In the genomic region with DNA sequence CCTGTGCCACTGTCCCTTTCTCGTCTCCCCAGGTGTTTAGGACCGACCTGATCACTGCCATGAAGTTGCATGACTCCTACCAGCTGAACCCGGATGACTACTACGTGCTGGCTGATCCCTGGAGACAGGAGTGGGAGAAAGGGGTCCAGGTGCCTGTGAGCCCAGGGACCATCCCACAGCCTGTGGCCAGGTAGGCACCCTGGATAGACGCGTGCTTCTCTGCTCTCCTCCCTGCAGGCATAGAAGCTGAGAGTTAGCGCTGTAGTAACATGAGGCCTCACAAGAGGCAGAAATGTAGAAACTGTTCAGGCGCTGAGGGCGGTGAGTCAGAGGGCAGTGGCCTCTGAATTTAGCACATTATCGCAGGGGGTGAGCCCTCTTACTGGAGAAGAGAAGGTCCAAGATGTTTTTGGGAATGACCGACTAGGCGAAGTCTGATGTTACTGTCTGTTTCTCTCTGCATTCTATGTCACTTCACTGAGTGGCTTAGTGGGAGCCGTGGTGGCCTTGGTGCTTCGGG, we compare ENCODE assay signal across 21 mouse cellular contexts. TPM values are rescaled to one million over a fixed set of nuclear protein-coding genes. Genes with fewer than 3 reads are reported as not detected.
DNase-seq lines count a peak whose midpoint lies in the region; ATAC-seq and TF ChIP-seq lines count a peak whose summit lies in the region.
"Had no signal": no experiment of that assay in that cellular context is flagged by ENCODE, and none has a peak within 500 bp of the region (broad histone marks: within the 10 kb centered on the region; RNA-seq: fewer than 3 reads in every experiment).

No protein-coding gene starts in this region.

- intact Hi-C loops in gastrocnemius, adult 2 months (cut with DNase I), result loop anchor here (5.0 kb wide), 2 partner anchors 244 to 509 kb away; a partner anchor contains a TSS
- intact Hi-C loops in heart, postnatal 36 days (cut with DNase I), result loop anchor here (2.0 to 10.0 kb wide), 2 partner anchors 363 to 507 kb away; a partner anchor contains a TSS

- peaks cover 26% of the 10 kb centered on the region for H3K36me3 ChIP-seq in heart, embryonic 15.5 days
- peaks cover 100% of the 10 kb centered on the region for H3K36me3 ChIP-seq in G1E (replicated peaks)
- H3K36me3 ChIP-seq: lung, embryonic 15.5 days had no signal

- no peak overlapping the region for H3K9ac ChIP-seq in heart, embryonic 15.5 days
- H3K9ac ChIP-seq: embryonic facial prominence, embryonic 15.5 days; hindbrain, embryonic 12.5 days; liver, embryonic 15.5 days; lung, embryonic 15.5 days; neural tube, embryonic 13.5 days had no signal

- ATAC-seq in heart, embryonic 15.5 days (replicated peaks; ENCODE audit: insufficient number of reproducible peaks, insufficient read depth, low FRiP score, low read depth), result no peak
- ATAC-seq in G1E (ENCODE audit: extremely low read depth, insufficient number of reproducible peaks, low FRiP score, poor library complexity, severe bottlenecking), result no peak
- ATAC-seq: forebrain, embryonic 14.5 days; midbrain, embryonic 16.5 days had no signal

- no peak overlapping the region; the same call in 1 of the 2 replicates for H3K4me3 ChIP-seq in gastrocnemius, adult 2 months
- no peak overlapping the region for H3K4me3 ChIP-seq in heart, embryonic 15.5 days
- H3K4me3 ChIP-seq in G1E (ENCODE audit: low read depth, low read length), result 0 out of 2 replicates have a peak overlapping the region, but pooled peaks have one; percentile 2
- H3K4me3 ChIP-seq: embryonic facial prominence, embryonic 15.5 days; hindbrain, embryonic 12.5 days; liver, embryonic 15.5 days; lung, embryonic 15.5 days; midbrain, embryonic 10.5 days; myocyte; neural tube, embryonic 13.5 days had no signal

- no peak for TF ChIP-seq CTCF in gastrocnemius, adult 2 months (IDR thresholded peaks at IDR 0.05)
- TF ChIP-seq CTCF in G1E (IDR thresholded peaks at IDR 0.05; ENCODE audit: low read depth, low read length), result no peak

- H3K27ac ChIP-seq in gastrocnemius, adult 2 months, result peak overlapping the region; percentile 54
- peak overlapping the region; percentile 24; the same call in 1 of the 2 replicates for H3K27ac ChIP-seq in heart, embryonic 15.5 days
- H3K27ac ChIP-seq: embryonic facial prominence, embryonic 15.5 days; hindbrain, embryonic 12.5 days; liver, embryonic 15.5 days; lung, embryonic 15.5 days; macrophage; midbrain, embryonic 10.5 days; neural tube, embryonic 13.5 days had no signal

- 73% methylated on average over 14 of the region's 14 CpGs for WGBS in heart, embryonic 15.5 days

- no peak overlapping the region for H3K4me2 ChIP-seq in heart, embryonic 15.5 days
- H3K4me2 ChIP-seq: embryonic facial prominence, embryonic 15.5 days; hindbrain, embryonic 12.5 days; liver, embryonic 15.5 days; lung, embryonic 15.5 days; neural tube, embryonic 13.5 days had no signal

- no peaks in the 10 kb centered on the region for H3K9me3 ChIP-seq in heart, embryonic 15.5 days (replicated peaks)
- no peaks in the 10 kb centered on the region for H3K9me3 ChIP-seq in G1E (replicated peaks)
- H3K9me3 ChIP-seq: embryonic facial prominence, embryonic 15.5 days; hindbrain, embryonic 12.5 days; liver, embryonic 15.5 days; lung, embryonic 15.5 days; midbrain, embryonic 10.5 days; neural tube, embryonic 13.5 days had no signal

- no peaks in the 10 kb centered on the region for H3K27me3 ChIP-seq in heart, embryonic 15.5 days
- H3K27me3 ChIP-seq in G1E (ENCODE audit: insufficient read depth, low read length), result no peaks in the 10 kb centered on the region
- H3K27me3 ChIP-seq: embryonic facial prominence, embryonic 15.5 days; hindbrain, embryonic 12.5 days; liver, embryonic 15.5 days; lung, embryonic 15.5 days; neural tube, embryonic 13.5 days had no signal

- DNase-seq in gastrocnemius, adult 2 months, result no peak
- DNase-seq in gastrocnemius, postnatal 4 days (ENCODE audit: low spot score in 2 of 2), result no peak
- DNase-seq in heart, postnatal 36 days, result no peak
- DNase-seq in 3T3-L1 (ENCODE audit: low read depth, low spot score) (peak; percentile 43), G1E (ENCODE audit: low spot score) (no peak)
- no peak for DNase-seq in layer of hippocampus, postnatal 14 days (ENCODE audit: low spot score in 2 of 2)
- DNase-seq: cerebellum, adult 9-10 months; retina, postnatal 1 day; right cerebral cortex, postnatal 25 days; spleen, adult 18-20 months had no signal

- peaks cover 49% of the 10 kb centered on the region for H3K4me1 ChIP-seq in heart, embryonic 15.5 days (replicated peaks)
- H3K4me1 ChIP-seq in G1E (ENCODE audit: insufficient read depth, low read depth, low read length), result peaks cover 50% of the 10 kb centered on the region
- H3K4me1 ChIP-seq: lung, embryonic 15.5 days; midbrain, embryonic 10.5 days had no signal

RNA-seq across cellular contexts. Expression of a gene that starts 36.2 kb away (rescaled TPM):
- total RNA-seq in gastrocnemius, adult 2 months (2021), result 10 to 100 TPM; 17.5 to 24.2 TPM
- total RNA-seq in gastrocnemius, postnatal 4 days (2021), result 10 to 100 TPM; 36.6 to 37.3 TPM
- 15.9 and 16.0 TPM in 2 replicates for polyA plus RNA-seq in heart, embryonic 15.5 days (2015; fragmentation: Nextera tagmentation; extraction: Ambion mirVana)
- total RNA-seq in heart, postnatal 36 days (2021), result 10 to 100 TPM; 30.2 to 41.1 TPM
- total RNA-seq in G1E (2014; fragmentation: Nextera tagmentation) (129 and 146 TPM in 2 replicates), G1E (2017) (138 and 159 TPM in 2 replicates)
- polyA plus RNA-seq in G1E (2012), result 48.2 and 63.7 TPM in 2 replicates
- total RNA-seq in layer of hippocampus, postnatal 14 days (2021), result 10 to 100 TPM; 20.0 to 21.0 TPM
